Mouse (Mus musculus) frontal cortex, postnatal 25 days (tissue): Measurements from ENCODE around the gene Steap3.

ENCODE experiments used
- DNase-seq, 2 experiments: peaks; one replicate each; pipeline ENCODE4 v3.0.0; 2022; ENCODE audit warnings: low spot score in 2 of 2

Gene Steap3

GRCm38 (mm10) chr1:120146994-120147393 lies 125.5 kb downstream of the Steap3 start:
- no peak for DNase-seq

GRCm38 (mm10) chr1:120145527-120146216 lies 126.8 kb downstream of the Steap3 start:
- no peak for DNase-seq

DNA sequence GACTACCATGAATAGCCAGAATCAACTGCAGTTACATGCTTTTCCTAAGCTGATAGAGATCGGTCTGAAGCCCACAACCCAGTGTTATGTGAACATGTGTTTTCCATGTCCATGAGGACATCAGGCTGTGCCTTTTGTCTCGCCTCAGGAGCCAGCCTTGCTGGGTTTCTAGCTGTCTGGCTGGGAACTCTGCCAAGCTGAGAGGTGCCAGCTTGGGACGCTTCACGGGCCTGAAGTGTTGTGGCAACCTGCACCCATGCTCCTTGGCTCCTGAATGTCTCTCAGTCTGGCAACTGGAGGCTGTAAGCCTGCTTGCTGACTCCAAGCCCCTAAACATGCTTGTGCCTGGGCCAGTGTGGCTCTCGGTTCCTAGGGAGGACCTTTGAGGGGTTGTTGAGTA lies 130.0 kb downstream of the Steap3 start:
- no peak for DNase-seq
